Mouse (Mus musculus) lung, postnatal 0 days (tissue): ENCODE measurements around the gene Ccdc167. TPM values are rescaled to one million over a fixed set of nuclear protein-coding genes. Genes with fewer than 3 reads are reported as not detected.

Source experiments
- ATAC-seq: fragments of 200-750 bp; cut with Nextera tagmentation; 2 replicates; pipeline ENCODE4 v1.8.0; 2017; ENCODE audit warnings: moderate library complexity
- DNase-seq: peaks from one replicate; pipeline ENCODE4 v3.0.0-alpha.2; 2016; ENCODE audit warnings: low spot score
- H3K27ac ChIP-seq: fragments of 300-500 bp; sonication (generic); 2 replicates; pipeline ENCODE4 v1.5.1; 2014; ENCODE audit warnings: antibody characterized with exemption, mild to moderate bottlenecking, low read length, mixed read lengths
- H3K27me3 ChIP-seq: fragments of 300-500 bp; sonication (generic); replicated peaks from 2 replicates; pipeline ENCODE4 v1.6.1; 2014; ENCODE audit warnings: low read length, mixed read lengths; ENCODE audit not compliant: insufficient read depth
- H3K36me3 ChIP-seq: fragments of 300-500 bp; sonication (generic); 2 replicates; pipeline ENCODE4 v1.6.1; 2014; ENCODE audit warnings: low read length, mixed read lengths; ENCODE audit not compliant: insufficient read depth
- H3K4me1 ChIP-seq: fragments of 300-500 bp; sonication (generic); 2 replicates; pipeline ENCODE4 v1.6.1; 2014; ENCODE audit warnings: antibody characterized with exemption, low read depth, low read length, mixed read lengths; ENCODE audit not compliant: insufficient read depth
- H3K4me2 ChIP-seq: fragments of 300-500 bp; sonication (generic); replicated peaks from 2 replicates; pipeline ENCODE4 v1.6.1; 2014; ENCODE audit warnings: low read depth, mild to moderate bottlenecking, low read length, moderate library complexity, mixed read lengths
- H3K4me3 ChIP-seq: fragments of 300-500 bp; sonication (generic); 2 replicates; pipeline ENCODE4 v1.5.1; 2014; ENCODE audit warnings: low read depth, low read length
- H3K9ac ChIP-seq: fragments of 300-500 bp; sonication (generic); replicated peaks from 2 replicates; pipeline ENCODE4 v1.6.1; 2014; ENCODE audit warnings: low read depth, mild to moderate bottlenecking
- H3K9me3 ChIP-seq: fragments of 300-500 bp; sonication (generic); 2 replicates; pipeline ENCODE4 v1.6.1; 2016; ENCODE audit warnings: low read length, mixed read lengths
- CTCF ChIP-seq: IDR thresholded peaks from 2 replicates; pipeline ENCODE4 v1.5.1; 2016; ENCODE audit warnings: antibody characterized with exemption, mild to moderate bottlenecking
- EP300 ChIP-seq: IDR thresholded peaks from 2 replicates; pipeline ENCODE4 v1.6.1; 2016; ENCODE audit warnings: antibody characterized with exemption, mild to moderate bottlenecking, control low read depth
- WGBS: fragments of 180-500 bp; shearing (Covaris S2); extraction: QIAGEN DNeasy Blood & Tissue Kit; methylation state at CpG from one replicate; pipeline ENCODE4 v1.1.7; 2014; 5-methylcytosine and 5-hydroxymethylcytosine counted together
- polyA plus RNA-seq: library from polyadenylated mRNA; unstranded; fragments of >200 nt; fragmentation: Nextera tagmentation; extraction: Ambion mirVana; gene quantifications from 2 replicates; pipeline ENCODE4 v1.2.1, GENCODE M21; 2015

Ccdc167 gene
- polyA plus RNA-seq, 1 experiment from 2014 or later, result 4.1 TPM

- no peak for TF ChIP-seq CTCF
- no peak for TF ChIP-seq EP300
- 0 out of 2 replicates have a peak, but pooled peaks cover under 1% of the 10 kb centered on the region for H3K36me3 ChIP-seq
- no peaks in the 10 kb centered on the region; the same call in 1 of the 2 replicates for H3K4me1 ChIP-seq
- H3K9me3 ChIP-seq, result no peaks in the 10 kb centered on the region
- DNase-seq (peak; percentile 26), ATAC-seq (peak; percentile 37)
- H3K27me3 ChIP-seq, result no peaks in the 10 kb centered on the region
- peak overlapping the region; percentile 89 for H3K9ac ChIP-seq
- peak overlapping the region; percentile 98 for H3K4me3 ChIP-seq
- H3K27ac ChIP-seq, result peak overlapping the region; percentile 92
- peak overlapping the region; percentile 75 for H3K4me2 ChIP-seq
- WGBS, result under 1% methylated on average over 37 of the region's 41 CpGs
Observed at GRCm38 (mm10) chr17:29660762-29661391, 56.0 kb downstream of the Ccdc167 start.

- H3K27me3 ChIP-seq, result no peaks in the 10 kb centered on the region
- H3K4me3 ChIP-seq, result peak within 1 kb of the TSS; percentile 98
- WGBS, result under 1% methylated on average over 41 of the region's 41 CpGs
- TF ChIP-seq EP300, result no peak; the same call in 1 of the 2 replicates
- no peak for TF ChIP-seq CTCF
- no peaks in the 10 kb centered on the region for H3K36me3 ChIP-seq
- ATAC-seq (peak; percentile 99), DNase-seq (peak; percentile 96)
- H3K4me1 ChIP-seq, result no peaks in the 10 kb centered on the region; the same call in 1 of the 2 replicates
- H3K9me3 ChIP-seq, result no peaks in the 10 kb centered on the region
- H3K27ac ChIP-seq, result peak within 1 kb of the TSS; percentile 92
- peak within 1 kb of the TSS; percentile 75 for H3K4me2 ChIP-seq
- H3K9ac ChIP-seq, result peak within 1 kb of the TSS; percentile 89
Observed at GRCm38 (mm10) chr17:29660076-29660761, 56.6 kb downstream of the Ccdc167 start, which contains the start of gene Cmtr1. Gene Cmtr1, plus strand, starts transcription at chr17:29660595.

GRCm38 (mm10) chr17:29658249-29658648 is 58.6 kb downstream of the Ccdc167 start:
- Histone ChIP-seq H3K36me3 (no peaks in the 10 kb centered on the region), H3K9me3 (no peaks in the 10 kb centered on the region), H3K4me3 (no peak overlapping the region), H3K4me2 (no peak overlapping the region), H3K9ac (no peak overlapping the region), H3K27ac (no peak overlapping the region), H3K27me3 (no peaks in the 10 kb centered on the region), H3K4me1 (no peaks in the 10 kb centered on the region; the same call in 1 of the 2 replicates)
- ATAC-seq (no peak), DNase-seq (no peak)
- 49% methylated on average over 2 of the region's 2 CpGs for WGBS
- no peak for TF ChIP-seq CTCF
- no peak for TF ChIP-seq EP300

- ATAC-seq, result no peak
- no peak for TF ChIP-seq EP300
- TF ChIP-seq CTCF, result no peak
- no peaks in the 10 kb centered on the region for H3K9me3 ChIP-seq
- H3K9ac ChIP-seq, result no peak overlapping the region
- WGBS, result 65% methylated on average over 3 of the region's 3 CpGs
- H3K4me1 ChIP-seq, result no peaks in the 10 kb centered on the region
- no peak overlapping the region for H3K4me2 ChIP-seq
- H3K27me3 ChIP-seq, result no peaks in the 10 kb centered on the region
- H3K36me3 ChIP-seq, result peaks cover 13% of the 10 kb centered on the region
- no peak for DNase-seq
- no peak overlapping the region for H3K27ac ChIP-seq
- no peak overlapping the region for H3K4me3 ChIP-seq
Observed at GRCm38 (mm10) chr17:29642219-29642618, 74.6 kb downstream of the Ccdc167 start.

GRCm38 (mm10) chr17:29640971-29641370 is 75.9 kb downstream of the Ccdc167 start:
- Histone ChIP-seq H3K36me3 (peaks cover 20% of the 10 kb centered on the region), H3K4me2 (no peak overlapping the region), H3K27ac (no peak overlapping the region), H3K4me3 (no peak overlapping the region), H3K9me3 (no peaks in the 10 kb centered on the region), H3K4me1 (no peaks in the 10 kb centered on the region), H3K9ac (no peak overlapping the region), H3K27me3 (no peaks in the 10 kb centered on the region)
- WGBS, result 98% methylated on average over 11 of the region's 11 CpGs
- DNase-seq, result no peak
- no peak for ATAC-seq
- TF ChIP-seq CTCF (no peak), EP300 (no peak)

- peak; percentile 54 for ATAC-seq
- WGBS, result 67% methylated on average over 7 of the region's 8 CpGs
- no peaks in the 10 kb centered on the region for H3K9me3 ChIP-seq
Observed at GRCm38 (mm10) chr17:29637895-29638294, 78.9 kb downstream of the Ccdc167 start.

More at GRCm38 (mm10) chr17:29637895-29638294, 78.9 kb downstream of the Ccdc167 start:
- no peaks in the 10 kb centered on the region for H3K4me1 ChIP-seq
- H3K27me3 ChIP-seq, result no peaks in the 10 kb centered on the region
- H3K27ac ChIP-seq, result no peak overlapping the region
- no peak overlapping the region for H3K4me3 ChIP-seq
- peaks cover 40% of the 10 kb centered on the region for H3K36me3 ChIP-seq
- no peak overlapping the region for H3K4me2 ChIP-seq
- no peak overlapping the region for H3K9ac ChIP-seq
- TF ChIP-seq CTCF (no peak), EP300 (no peak)
- DNase-seq, result no peak
